Mouse (Mus musculus) CH12.LX (cell line): ENCODE measurements around the gene Cyfip2. TPM values are rescaled to one million over a fixed set of nuclear protein-coding genes. Genes with fewer than 3 reads are reported as not detected.
A peak's percentile ranks its signal among the peaks of the same experiment; 100 is the strongest.

Experiments
- DNase-seq: peaks from one replicate; pipeline ENCODE4 v3.0.0-alpha.2; 2013; ENCODE audit errors: extremely low read depth
- H3K27ac ChIP-seq: 2 replicates; pipeline ENCODE4 v1.5.1; 2012; ENCODE audit warnings: low read depth, mild to moderate bottlenecking, control low read depth, moderate library complexity; ENCODE audit not compliant: insufficient read depth
- H3K27me3 ChIP-seq: replicated peaks from 2 replicates; pipeline ENCODE3; 2012; ENCODE audit warnings: inconsistent platforms
- H3K36me3 ChIP-seq, 2 experiments: replicated peaks in 1 of 2; 2 replicates each; pipeline versions ENCODE3 to v1.6.1; 2012; ENCODE audit warnings: inconsistent platforms in 1 of 2, low read length in 1 of 2, mild to moderate bottlenecking in 1 of 2, mixed read lengths in 1 of 2, moderate library complexity in 1 of 2; ENCODE audit not compliant: control insufficient read depth in 1 of 2, insufficient read depth in 1 of 2
- H3K4me1 ChIP-seq, 2 experiments: 2 replicates each; pipeline ENCODE4 v1.6.1; 2012; ENCODE audit warnings: inconsistent platforms in 1 of 2, moderate library complexity in 1 of 2; ENCODE audit not compliant: insufficient read depth in 2 of 2, control insufficient read depth in 1 of 2
- H3K4me2 ChIP-seq: 2 replicates; pipeline ENCODE4 v1.6.1; 2012; ENCODE audit warnings: low read depth, mild to moderate bottlenecking, control low read depth; ENCODE audit not compliant: poor library complexity, insufficient read depth, severe bottlenecking
- H3K4me3 ChIP-seq, 3 experiments: fragments of 150-350 bp in 1 of 3; sonication (generic) in 1 of 3; replicated peaks in 1 of 3; 2 replicates each; pipeline versions ENCODE3 to v1.5.1; 2011 to 2012; ENCODE audit warnings: low read depth in 2 of 3, low read length in 2 of 3, mild to moderate bottlenecking in 2 of 3, moderate library complexity in 2 of 3, control low read depth in 1 of 3, improper control_type of control experiment in 1 of 3, inconsistent platforms in 1 of 3, mixed read lengths in 1 of 3; ENCODE audit not compliant: poor library complexity in 1 of 3
- H3K79me2 ChIP-seq: replicated peaks from 2 replicates; pipeline ENCODE4 v1.6.1; 2012; ENCODE audit warnings: mild to moderate bottlenecking, moderate library complexity; ENCODE audit not compliant: control insufficient read depth, poor library complexity, insufficient read depth, severe bottlenecking; ENCODE audit errors: extremely low read depth
- H3K9ac ChIP-seq: 2 replicates; pipeline ENCODE4 v1.6.1; 2012; ENCODE audit warnings: low read depth, mild to moderate bottlenecking, control low read depth, moderate library complexity; ENCODE audit not compliant: insufficient read depth
- H3K9me3 ChIP-seq: replicated peaks from 2 replicates; pipeline ENCODE3; 2012; ENCODE audit warnings: low read length, inconsistent platforms, mixed read lengths
- CTCF ChIP-seq, 2 experiments: IDR thresholded peaks in 1 of 2; conservative IDR thresholded peaks in 1 of 2; 2 replicates each; pipeline ENCODE4 v1.5.1; 2011 to 2012; ENCODE audit warnings: low read depth in 2 of 2, low read length in 2 of 2, improper control_type of control experiment in 1 of 2, inconsistent platforms in 1 of 2, mild to moderate bottlenecking in 1 of 2, moderate library complexity in 1 of 2
- ELF1 ChIP-seq: IDR thresholded peaks from 2 replicates; pipeline ENCODE4 v1.6.1; 2014; ENCODE audit warnings: low read depth, mild to moderate bottlenecking, inconsistent platforms, low read length, improper control_type of control experiment
- EP300 ChIP-seq: IDR thresholded peaks from 2 replicates; pipeline ENCODE4 v1.6.1; 2011; ENCODE audit warnings: low read length, improper control_type of control experiment
- ETS1 ChIP-seq: conservative IDR thresholded peaks from 2 replicates; pipeline ENCODE4 v1.6.1; 2012; ENCODE audit warnings: low read depth, mild to moderate bottlenecking, inconsistent platforms, low read length, improper control_type of control experiment, moderate library complexity
- GABPA ChIP-seq: IDR thresholded peaks from 2 replicates; pipeline ENCODE4 v1.6.1; 2012; ENCODE audit warnings: low read depth, low read length, improper control_type of control experiment, inconsistent platforms; ENCODE audit not compliant: insufficient replicate concordance
- HCFC1 ChIP-seq: IDR thresholded peaks from 2 replicates; pipeline ENCODE4 v1.6.1; 2012; ENCODE audit warnings: low read depth, mild to moderate bottlenecking, inconsistent platforms, low read length, improper control_type of control experiment
- IRF4 ChIP-seq: IDR thresholded peaks from 2 replicates; pipeline ENCODE4 v1.6.1; 2014; ENCODE audit warnings: low read depth, mild to moderate bottlenecking, inconsistent platforms, low read length, improper control_type of control experiment
- JUND ChIP-seq: conservative IDR thresholded peaks from 2 replicates; pipeline ENCODE4 v1.6.1; 2011; ENCODE audit warnings: low read depth, low read length, improper control_type of control experiment
- MAX ChIP-seq: IDR thresholded peaks from 2 replicates; pipeline ENCODE4 v1.6.1; 2011; ENCODE audit warnings: low read length, improper control_type of control experiment
- MEF2A ChIP-seq: IDR thresholded peaks from 2 replicates; pipeline ENCODE4 v1.6.1; 2014; ENCODE audit warnings: low read depth, mild to moderate bottlenecking, inconsistent platforms, low read length, improper control_type of control experiment, borderline replicate concordance
- MXI1 ChIP-seq: IDR thresholded peaks from 2 replicates; pipeline ENCODE4 v1.6.1; 2011; ENCODE audit warnings: mild to moderate bottlenecking, low read depth, low read length, improper control_type of control experiment
- MYC ChIP-seq: IDR thresholded peaks from 2 replicates; pipeline ENCODE4 v1.6.1; 2011; ENCODE audit warnings: low read depth, mild to moderate bottlenecking, improper control_type of control experiment, low read length
- NRF1 ChIP-seq: IDR thresholded peaks from 2 replicates; pipeline ENCODE4 v1.6.1; 2014; ENCODE audit warnings: low read depth, mild to moderate bottlenecking, inconsistent platforms, low read length, improper control_type of control experiment, moderate library complexity
- POLR2A ChIP-seq: IDR thresholded peaks from 2 replicates; pipeline ENCODE4 v1.6.1; 2011; ENCODE audit warnings: low read depth, mild to moderate bottlenecking, improper control_type of control experiment, low read length
- POLR2AphosphoS2 ChIP-seq: IDR thresholded peaks from 2 replicates; pipeline ENCODE4 v1.6.1; 2011; ENCODE audit warnings: low read depth, low read length, improper control_type of control experiment
- RAD21 ChIP-seq: IDR thresholded peaks from 2 replicates; pipeline ENCODE4 v1.6.1; 2011; ENCODE audit warnings: low read depth, mild to moderate bottlenecking, low read length, improper control_type of control experiment, moderate library complexity
- RCOR1 ChIP-seq: conservative IDR thresholded peaks from 2 replicates; pipeline ENCODE4 v1.6.1; 2012; ENCODE audit warnings: low read depth, mild to moderate bottlenecking, inconsistent platforms, low read length, improper control_type of control experiment
- ZKSCAN1 ChIP-seq: IDR thresholded peaks from 2 replicates; pipeline ENCODE4 v1.6.1; 2012; ENCODE audit warnings: low read depth, inconsistent platforms, low read length, improper control_type of control experiment, borderline replicate concordance
- dilution Hi-C: fragments of 300-500 bp; cut with MboI; formaldehyde crosslinking; loops from 2 replicates; pipeline ENCODE4 v1.14.3; 2020; ENCODE audit warnings: low sequenced_read_pairs; ENCODE audit not compliant: extremely low pct_unique_long_range_greater_than_20kb, extremely low pct_ligation_motif_present
- in situ Hi-C: fragments of 300-500 bp; cut with MboI; formaldehyde crosslinking; loops from 3 replicates; pipeline ENCODE4 v1.14.3; 2019; ENCODE audit warnings: low sequenced_read_pairs, low pct_ligation_motif_present, low pct_unique_long_range_greater_than_20kb, mixed read lengths
- polyA plus RNA-seq: library from polyadenylated mRNA; unstranded; fragments of >175 nt; gene quantifications from 2 replicates; pipeline ENCODE4 v1.2.1, GENCODE M21; 2012; ENCODE audit warnings: low read depth; ENCODE audit not compliant: insufficient read length
- total RNA-seq, 2 experiments: library from RNA; depleted of rRNA; stranded (reverse); fragments of 300-350 nt in 1 of 2; fragments of >200 nt in 1 of 2; gene quantifications; 2 replicates each; pipeline ENCODE4 v1.2.3; 2012 to 2014

Cyfip2 gene
- total and polyA plus RNA-seq, 3 experiments, result 40.7 to 194 (median 97.6) TPM

DNA sequence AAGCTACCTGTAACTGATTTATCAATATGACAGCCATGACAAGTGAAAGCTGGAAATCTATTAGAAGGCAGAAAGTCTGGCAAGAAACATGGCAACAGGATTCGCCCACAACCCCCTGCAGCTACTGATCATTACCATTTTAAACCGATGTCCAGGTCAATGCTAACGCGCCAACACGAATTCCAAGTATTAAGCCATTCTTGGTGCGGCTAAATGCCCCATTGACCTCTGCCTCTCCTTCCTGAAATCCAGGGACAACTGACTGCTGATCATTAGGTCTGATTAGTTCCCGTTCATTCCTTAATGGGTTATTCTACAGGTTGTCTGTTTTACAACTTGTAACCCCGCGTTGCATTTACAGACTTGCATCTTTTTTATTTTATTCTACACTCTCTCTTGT is 95.0 kb downstream of the Cyfip2 start:
- in situ Hi-C loops (loop anchor here (10.0 kb wide), 1 partner anchor 263 kb away; the partner anchor contains the start of gene Thg1l), dilution Hi-C loops (no loop called here)
- TF ChIP-seq NRF1 (no peak), MEF2A (no peak), EP300 (no peak), MXI1 (no peak), HCFC1 (no peak), GABPA (no peak), JUND (no peak), RCOR1 (no peak), MYC (no peak), CTCF (conservative IDR thresholded peaks at IDR 0.05 in 1 of 2, IDR thresholded peaks at IDR 0.05 in 1 of 2; ENCODE audit: low read depth in 2 of 2, low read length in 2 of 2) (no peak), IRF4 (no peak)
- Histone ChIP-seq H3K4me3 (no peak overlapping the region), H3K4me2 (no peak overlapping the region), H3K4me1 (peaks cover under 1 to 13% of the 10 kb centered on the region in 2 experiments), H3K27me3 (no peaks in the 10 kb centered on the region), H3K9ac (no peak overlapping the region), H3K27ac (no peak overlapping the region), H3K9me3 (no peaks in the 10 kb centered on the region), H3K79me2 (no peaks in the 10 kb centered on the region), H3K36me3 (peaks cover 96 to 100% of the 10 kb centered on the region in 2 experiments)
- DNase-seq, result no peak

DNA sequence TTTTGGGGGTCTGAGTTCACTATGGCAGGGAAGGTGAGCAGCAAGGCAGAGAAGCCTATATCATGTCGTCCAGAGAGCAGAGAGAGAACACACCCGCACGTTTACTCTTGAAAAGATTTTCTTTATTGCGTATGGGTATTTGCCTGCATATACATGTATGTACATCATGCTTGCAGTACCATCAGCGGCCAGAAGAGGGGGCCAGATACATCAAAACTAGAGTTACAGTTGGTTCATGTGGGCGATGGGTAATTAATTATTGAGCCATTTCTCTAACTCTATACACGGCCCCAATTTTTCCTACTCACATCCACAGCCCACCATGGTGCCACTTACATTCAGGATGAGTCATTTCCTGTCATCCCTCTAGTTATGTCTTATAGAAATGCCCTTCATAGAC is 96.0 kb downstream of the Cyfip2 start:
- no peak overlapping the region for H3K9ac ChIP-seq
- no peak overlapping the region for H3K27ac ChIP-seq
- no peak overlapping the region for H3K4me3 ChIP-seq
- no peaks in the 10 kb centered on the region for H3K9me3 ChIP-seq
- peaks cover 4 to 23% of the 10 kb centered on the region in 2 experiments for H3K4me1 ChIP-seq
- H3K79me2 ChIP-seq, result no peaks in the 10 kb centered on the region
- no peaks in the 10 kb centered on the region for H3K27me3 ChIP-seq
- dilution Hi-C loops (no loop called here), in situ Hi-C loops (loop anchor here (10.0 kb wide), 1 partner anchor 262 kb away; the partner anchor contains the start of gene Thg1l)
- no peak for TF ChIP-seq ELF1
- TF ChIP-seq POLR2AphosphoS2, result no peak
- no peak for TF ChIP-seq ETS1
- TF ChIP-seq ZKSCAN1, result no peak
- TF ChIP-seq MAX, result no peak
- peak; percentile 68 to 94 for TF ChIP-seq CTCF (conservative IDR thresholded peaks at IDR 0.05 in 1 of 2, IDR thresholded peaks at IDR 0.05 in 1 of 2; ENCODE audit: low read depth in 2 of 2, low read length in 2 of 2)
- peak; percentile 19 for TF ChIP-seq RAD21
- no peak for TF ChIP-seq POLR2A
- H3K36me3 ChIP-seq, result peaks cover 88 to 100% of the 10 kb centered on the region in 2 experiments
- H3K4me2 ChIP-seq, result no peak overlapping the region
- DNase-seq, result peak; percentile 57
